Mouse (Mus musculus) C2C12 (cell line): ENCODE results near the gene Thyn1. TPM values are rescaled to one million over a fixed set of nuclear protein-coding genes. Genes with fewer than 3 reads are reported as not detected.

ENCODE experiments used
- H3K27me3 ChIP-seq: one replicate; pipeline ENCODE4 v1.6.1; 2011; ENCODE audit not compliant: control insufficient read depth, insufficient read depth, insufficient read length
- H3K36me3 ChIP-seq: one replicate; pipeline ENCODE4 v1.6.1; 2011; ENCODE audit not compliant: control insufficient read depth, insufficient read depth
- H3K4me3 ChIP-seq: one replicate; pipeline ENCODE4 v1.5.1; 2011; ENCODE audit warnings: mild to moderate bottlenecking, control low read depth; ENCODE audit not compliant: poor library complexity, insufficient read depth, severe bottlenecking
- H3K79me2 ChIP-seq: one replicate; pipeline ENCODE4 v1.6.1; 2011; ENCODE audit not compliant: control insufficient read depth, insufficient read depth
- H3K79me3 ChIP-seq: one replicate; pipeline ENCODE4 v1.6.1; 2011; ENCODE audit warnings: low read depth, control low read depth
- H3ac ChIP-seq: one replicate; pipeline ENCODE3; 2011; ENCODE audit warnings: low read depth; ENCODE audit not compliant: control insufficient read depth, insufficient read length
- CEBPB ChIP-seq: IDR thresholded peaks from one replicate; pipeline ENCODE4 v1.6.1; 2011; ENCODE audit warnings: low read depth, mild to moderate bottlenecking, control low read depth, moderate library complexity
- CTCF ChIP-seq: IDR thresholded peaks from one replicate; pipeline ENCODE4 v1.5.1; 2011; ENCODE audit not compliant: control insufficient read depth, insufficient read depth, insufficient read length
- FOSL1 ChIP-seq: IDR thresholded peaks from one replicate; pipeline ENCODE4 v1.8.0; 2011; ENCODE audit warnings: mild to moderate bottlenecking, low read length; ENCODE audit not compliant: poor library complexity, insufficient read depth, severe bottlenecking
- MAX ChIP-seq: IDR thresholded peaks from one replicate; pipeline ENCODE4 v1.6.1; 2011; ENCODE audit warnings: mild to moderate bottlenecking, control low read depth
- MYOD1 ChIP-seq: IDR thresholded peaks from one replicate; pipeline ENCODE4 v1.6.1; 2011; ENCODE audit warnings: low read depth; ENCODE audit not compliant: control insufficient read depth, insufficient read length
- MYOG ChIP-seq: IDR thresholded peaks from one replicate; pipeline ENCODE4 v1.6.1; 2011; ENCODE audit not compliant: control insufficient read depth, insufficient read length; ENCODE audit errors: extremely low read depth
- USF1 ChIP-seq: IDR thresholded peaks from one replicate; pipeline ENCODE4 v1.6.1; 2011; ENCODE audit warnings: low read depth, mild to moderate bottlenecking, control low read depth, moderate library complexity
- polyA plus RNA-seq: library from polyadenylated mRNA; unstranded; fragments of >200 nt; fragmentation: generic; extraction: Trizol; gene quantifications from one replicate; pipeline ENCODE4 v1.2.1, GENCODE M21; 2012; ENCODE audit warnings: missing spikeins

The Thyn1 gene
- polyA plus RNA-seq, 1 experiment, result 81.1 TPM

DNA sequence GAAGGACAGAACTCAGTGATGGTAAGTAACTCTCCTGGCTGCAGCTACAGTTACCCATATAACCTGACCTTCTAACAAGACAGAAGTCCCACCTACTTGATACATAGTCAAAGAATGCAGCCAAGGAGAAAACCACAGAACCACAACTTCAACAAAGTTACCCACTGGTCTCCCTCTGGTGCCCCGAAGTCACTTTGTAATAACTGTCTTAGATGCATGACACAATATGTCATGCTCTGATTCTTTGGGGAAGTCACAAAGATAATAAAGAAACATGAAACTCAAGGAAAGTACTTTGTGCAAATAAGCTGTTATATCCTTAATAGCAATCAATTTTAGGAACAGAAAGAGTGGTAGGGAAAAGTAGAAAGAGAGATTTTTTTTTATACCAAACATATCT is 27.2 kb downstream of the Thyn1 start:
- Histone ChIP-seq H3K4me3 (no peak overlapping the region), H3K79me2 (peaks cover 87% of the 10 kb centered on the region), H3K36me3 (peaks cover 8% of the 10 kb centered on the region), H3K27me3 (no peaks in the 10 kb centered on the region), H3ac (no peak overlapping the region), H3K79me3 (peaks cover 46% of the 10 kb centered on the region)
- TF ChIP-seq USF1 (no peak), CEBPB (no peak), FOSL1 (no peak), MYOD1 (no peak), MAX (no peak), CTCF (no peak), MYOG (no peak)

DNA sequence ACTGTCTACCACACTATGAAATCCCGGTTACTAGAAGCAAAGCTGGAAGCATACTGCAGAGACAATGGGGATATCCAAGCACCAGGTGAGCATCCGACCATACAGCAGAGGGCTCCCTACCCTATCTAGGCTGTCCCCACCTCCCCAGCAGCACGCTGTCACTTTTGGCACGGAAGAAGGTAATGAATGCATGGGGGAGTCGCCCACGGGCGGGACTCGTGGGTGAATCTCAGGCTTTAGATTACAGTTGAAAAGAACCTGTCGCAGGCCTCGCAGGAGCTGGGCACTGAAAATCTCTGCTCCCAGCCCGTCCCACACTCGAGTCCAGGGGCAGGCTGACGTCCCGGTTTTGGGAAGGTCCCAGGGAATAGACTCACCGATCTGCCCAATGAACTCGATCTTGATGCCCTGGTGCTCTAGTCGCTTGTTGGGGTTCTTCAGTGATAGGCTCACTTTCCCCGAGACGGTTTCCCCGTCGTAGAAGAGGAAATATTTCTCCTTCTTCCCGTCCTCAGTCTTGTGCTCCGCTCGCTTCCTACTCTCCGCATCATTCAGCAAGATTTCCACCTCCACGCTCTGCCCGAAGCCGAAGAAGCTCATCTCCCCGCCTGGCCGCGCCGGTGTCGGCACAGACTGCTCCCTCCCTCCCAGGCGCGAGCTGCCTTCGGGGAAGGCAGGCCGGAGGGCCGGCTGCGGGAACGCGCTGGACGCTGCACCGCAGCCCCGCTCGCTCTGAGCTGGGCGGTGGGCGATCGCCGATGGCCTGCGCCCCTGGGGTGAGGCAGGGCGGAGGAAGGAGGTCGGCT is 29.7 kb downstream of the Thyn1 start:
- Histone ChIP-seq H3K79me3 (peaks cover 54% of the 10 kb centered on the region), H3K4me3 (peak overlapping the region; percentile 72), H3K27me3 (no peaks in the 10 kb centered on the region), H3ac (peak overlapping the region; percentile 76), H3K36me3 (no peaks in the 10 kb centered on the region), H3K79me2 (peaks cover 88% of the 10 kb centered on the region)
- TF ChIP-seq FOSL1, result no peak
- no peak for TF ChIP-seq CEBPB
- no peak for TF ChIP-seq MYOD1
- peak; percentile 44 for TF ChIP-seq MAX

- H3K4me3 ChIP-seq, result peak within 1 kb of the TSS; percentile 72
- H3K79me3 ChIP-seq, result peaks cover 63% of the 10 kb centered on the region
- no peaks in the 10 kb centered on the region for H3K27me3 ChIP-seq
- peak within 1 kb of the TSS; percentile 76 for H3ac ChIP-seq
- H3K79me2 ChIP-seq, result peaks cover 88% of the 10 kb centered on the region
- no peak for TF ChIP-seq MAX
- TF ChIP-seq FOSL1, result no peak
- no peaks in the 10 kb centered on the region for H3K36me3 ChIP-seq
Observed at GRCm38 (mm10) chr9:27029828-27030762, 30.6 kb downstream of the Thyn1 start, which contains the start of the genes Vps26b and Ncapd3. Gene Vps26b, minus strand, starts transcription at chr9:27030065. Gene Ncapd3, plus strand, starts transcription at chr9:27030175.

DNA sequence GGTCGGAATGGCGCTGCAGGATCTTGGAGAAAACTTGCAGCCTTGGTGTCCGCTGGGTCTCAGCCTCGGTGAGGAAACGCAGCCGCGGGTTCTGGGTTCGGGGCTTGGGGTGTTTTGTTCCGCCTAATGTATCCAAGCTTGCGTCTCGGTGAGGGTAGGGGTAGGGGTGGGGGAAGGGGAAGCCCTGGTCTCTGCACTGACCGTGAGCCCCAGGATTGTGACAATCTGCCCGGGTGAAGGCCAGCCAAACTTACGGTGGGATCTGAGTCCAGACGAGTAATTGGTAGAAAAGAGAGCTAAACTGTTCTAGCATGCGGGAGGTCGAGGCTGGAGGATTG is 31.2 kb downstream of the Thyn1 start:
- TF ChIP-seq MAX (no peak), MYOD1 (no peak), CTCF (no peak), CEBPB (no peak), MYOG (no peak), USF1 (no peak), FOSL1 (no peak)
- peaks cover 67% of the 10 kb centered on the region for H3K79me3 ChIP-seq
- H3K36me3 ChIP-seq, result no peaks in the 10 kb centered on the region
- peak overlapping the region; percentile 38 for H3ac ChIP-seq
- peak overlapping the region; percentile 72 for H3K4me3 ChIP-seq
- no peaks in the 10 kb centered on the region for H3K27me3 ChIP-seq
- H3K79me2 ChIP-seq, result peaks cover 88% of the 10 kb centered on the region

- no peak overlapping the region for H3ac ChIP-seq
- no peaks in the 10 kb centered on the region for H3K27me3 ChIP-seq
- no peaks in the 10 kb centered on the region for H3K79me3 ChIP-seq
- no peak for TF ChIP-seq CTCF
- TF ChIP-seq FOSL1, result no peak
- no peak for TF ChIP-seq USF1
- TF ChIP-seq MYOD1, result no peak
- TF ChIP-seq CEBPB, result no peak
- TF ChIP-seq MYOG, result no peak
- TF ChIP-seq MAX, result no peak
- H3K36me3 ChIP-seq, result peaks cover 42% of the 10 kb centered on the region
- no peaks in the 10 kb centered on the region for H3K79me2 ChIP-seq
- H3K4me3 ChIP-seq, result no peak overlapping the region
Observed at GRCm38 (mm10) chr9:27043892-27044291, 44.4 kb downstream of the Thyn1 start.
